Mouse (Mus musculus) stomach, postnatal 0 days (tissue): ENCODE measurements around the gene Arhgap31.

Experiments used
- CTCF ChIP-seq: IDR thresholded peaks from 2 replicates; pipeline ENCODE4 v1.5.1; 2016; ENCODE audit warnings: antibody characterized with exemption, low read depth, mild to moderate bottlenecking, moderate library complexity
- EP300 ChIP-seq: optimal IDR thresholded peaks from 2 replicates; pipeline ENCODE3; 2016; ENCODE audit warnings: antibody characterized with exemption

DNA sequence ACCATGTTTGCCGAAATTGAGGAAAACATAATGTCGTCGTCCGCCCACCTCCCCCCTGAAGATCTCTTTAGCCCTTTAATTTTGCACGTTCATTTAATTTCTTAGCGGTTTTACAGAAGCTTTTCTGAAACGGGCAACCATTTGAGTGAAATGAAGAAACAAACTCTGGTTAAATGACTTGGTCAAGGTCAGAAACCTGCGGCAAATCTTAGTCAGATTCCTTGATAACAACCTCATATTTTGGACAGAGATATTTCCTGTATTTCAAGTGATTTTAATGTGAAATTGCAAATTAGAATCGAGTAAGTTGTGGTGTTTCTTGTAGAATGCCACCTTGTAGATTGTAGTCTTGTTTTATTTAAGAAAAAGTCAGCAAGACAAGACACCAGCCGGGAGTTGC lies 149.6 kb downstream of the Arhgap31 start:
- TF ChIP-seq CTCF = no peak
- no peak for TF ChIP-seq EP300
